Mouse (Mus musculus) bone marrow, adult 2 months (tissue): ENCODE data around the gene Map4k2.

Experiments
- CTCF ChIP-seq: fragments of 200-500 bp; IDR thresholded peaks from 2 replicates; pipeline ENCODE4 v1.5.1; 2011; ENCODE audit warnings: low read length, control low read depth; ENCODE audit not compliant: control insufficient read depth, insufficient read depth
- POLR2A ChIP-seq: fragments of 200-500 bp; IDR thresholded peaks from 2 replicates; pipeline ENCODE4 v1.6.1; 2011; ENCODE audit warnings: low read depth, mild to moderate bottlenecking, control low read depth, low read length, borderline replicate concordance; ENCODE audit not compliant: control insufficient read depth

- TF ChIP-seq CTCF (no peak), POLR2A (no peak)
Measured at GRCm38 (mm10) chr19:6307733-6308531, 33.0 kb upstream of the Map4k2 start.
